Mouse (Mus musculus) limb, embryonic 12.5 days (tissue): Measurements from ENCODE around the gene Lrrc8d. TPM values are rescaled to one million over a fixed set of nuclear protein-coding genes. Genes with fewer than 3 reads are reported as not detected.
A peak's percentile ranks its signal among the peaks of the same experiment; 100 is the strongest.

ENCODE experiments used
- ATAC-seq: fragments of 200-750 bp; cut with Nextera tagmentation; 2 replicates; pipeline ENCODE4 v1.8.0; 2017; ENCODE audit warnings: low read depth, moderate TSS enrichment; ENCODE audit not compliant: insufficient number of reproducible peaks, insufficient read depth, low FRiP score, low TSS enrichment
- H3K27ac ChIP-seq: fragments of 300-500 bp; sonication (generic); 2 replicates; pipeline ENCODE4 v1.5.1; 2016; ENCODE audit warnings: mild to moderate bottlenecking, moderate library complexity
- H3K27me3 ChIP-seq: fragments of 300-500 bp; sonication (generic); 2 replicates; pipeline ENCODE4 v1.6.1; 2016; ENCODE audit warnings: mild to moderate bottlenecking, moderate library complexity
- H3K36me3 ChIP-seq: fragments of 300-500 bp; sonication (generic); 2 replicates; pipeline ENCODE4 v1.6.1; 2016; ENCODE audit warnings: mild to moderate bottlenecking, moderate library complexity
- H3K4me1 ChIP-seq: fragments of 300-500 bp; sonication (generic); replicated peaks from 2 replicates; pipeline ENCODE4 v1.6.1; 2016
- H3K4me2 ChIP-seq: fragments of 300-500 bp; sonication (generic); 2 replicates; pipeline ENCODE4 v1.6.1; 2016; ENCODE audit warnings: mild to moderate bottlenecking, moderate library complexity
- H3K4me3 ChIP-seq: fragments of 300-500 bp; sonication (generic); replicated peaks from 2 replicates; pipeline ENCODE4 v1.5.1; 2016; ENCODE audit warnings: mild to moderate bottlenecking
- H3K9ac ChIP-seq: fragments of 300-500 bp; sonication (generic); replicated peaks from 2 replicates; pipeline ENCODE4 v1.6.1; 2016; ENCODE audit warnings: mild to moderate bottlenecking, moderate library complexity
- H3K9me3 ChIP-seq: fragments of 300-500 bp; sonication (generic); 2 replicates; pipeline ENCODE4 v1.6.1; 2016; ENCODE audit warnings: mild to moderate bottlenecking, moderate library complexity
- WGBS: fragments of 180-500 bp; shearing (Covaris S2); methylation state at CpG from one replicate; pipeline ENCODE4 v1.1.7; 2016; 5-methylcytosine and 5-hydroxymethylcytosine counted together
- polyA plus RNA-seq: library from polyadenylated mRNA; unstranded; fragments of >200 nt; fragmentation: Nextera tagmentation; extraction: Ambion mirVana; gene quantifications from 2 replicates; pipeline ENCODE4 v1.2.1, GENCODE M21; 2016

Lrrc8d gene
- polyA plus RNA-seq, 1 experiment from 2014 or later = 22.9 TPM

- ATAC-seq = no peak
Measured at GRCm38 (mm10) chr5:105776368-105776767, 76.6 kb downstream of the Lrrc8d start.

GRCm38 (mm10) chr5:105776978-105777593, 77.3 kb downstream of the Lrrc8d start:
- Histone ChIP-seq H3K27ac (no peak overlapping the region), H3K4me2 (no peak overlapping the region)
- WGBS = 62% methylated on average over 12 of the region's 12 CpGs

More at GRCm38 (mm10) chr5:105776368-105776767, 76.6 kb downstream of the Lrrc8d start:
- Histone ChIP-seq H3K4me2 (no peak overlapping the region), H3K9ac (no peak overlapping the region), H3K9me3 (no peaks in the 10 kb centered on the region), H3K4me1 (peaks cover 10% of the 10 kb centered on the region), H3K27me3 (no peaks in the 10 kb centered on the region), H3K36me3 (no peaks in the 10 kb centered on the region), H3K27ac (no peak overlapping the region), H3K4me3 (no peak overlapping the region)
- WGBS = 65% methylated on average over 5 of the region's 5 CpGs

GRCm38 (mm10) chr5:105777645-105778044, 77.9 kb downstream of the Lrrc8d start:
- Histone ChIP-seq H3K9ac (no peak overlapping the region), H3K4me2 (no peak overlapping the region), H3K27ac (no peak overlapping the region), H3K27me3 (no peaks in the 10 kb centered on the region), H3K36me3 (no peaks in the 10 kb centered on the region), H3K9me3 (no peaks in the 10 kb centered on the region), H3K4me1 (peaks cover 10% of the 10 kb centered on the region), H3K4me3 (no peak overlapping the region)
- WGBS = 68% methylated on average over 8 of the region's 8 CpGs
- no peak for ATAC-seq

More at GRCm38 (mm10) chr5:105776978-105777593, 77.3 kb downstream of the Lrrc8d start:
- no peaks in the 10 kb centered on the region for H3K36me3 ChIP-seq
- no peak overlapping the region for H3K9ac ChIP-seq
- H3K9me3 ChIP-seq = no peaks in the 10 kb centered on the region
- no peak for ATAC-seq
- H3K4me1 ChIP-seq = peaks cover 10% of the 10 kb centered on the region
- H3K27me3 ChIP-seq = no peaks in the 10 kb centered on the region
- no peak overlapping the region for H3K4me3 ChIP-seq

DNA sequence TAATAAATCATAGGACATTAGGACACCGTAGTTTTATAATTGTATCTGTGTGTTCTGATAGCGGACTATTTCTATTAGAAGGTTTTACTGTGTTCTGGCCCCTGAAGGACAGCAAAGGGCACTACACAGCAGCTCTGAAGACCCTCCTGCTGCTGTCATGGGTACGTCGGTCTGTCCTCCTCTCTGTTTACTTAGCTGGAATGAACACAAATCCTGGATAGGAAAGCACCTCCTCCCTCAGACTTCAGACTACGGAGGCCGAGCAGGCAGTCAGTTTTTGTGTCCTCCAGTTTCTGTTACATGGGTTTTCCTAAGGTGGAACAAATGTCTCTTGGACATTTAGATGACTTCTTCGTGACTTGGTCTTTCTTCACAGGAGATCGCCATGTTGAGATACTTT, 78.4 kb downstream of the Lrrc8d start:
- no peak for ATAC-seq
- no peak overlapping the region for H3K9ac ChIP-seq
- WGBS = 85% methylated on average over 8 of the region's 8 CpGs

GRCm38 (mm10) chr5:105778723-105779122, 79.0 kb downstream of the Lrrc8d start:
- no peaks in the 10 kb centered on the region for H3K27me3 ChIP-seq
- no peak overlapping the region for H3K4me3 ChIP-seq
- ATAC-seq = no peak
- peaks cover 10% of the 10 kb centered on the region for H3K4me1 ChIP-seq
- WGBS = 51% methylated on average over 3 of the region's 3 CpGs
- no peak overlapping the region for H3K4me2 ChIP-seq
- H3K36me3 ChIP-seq = no peaks in the 10 kb centered on the region
- H3K9ac ChIP-seq = no peak overlapping the region
- no peak overlapping the region for H3K27ac ChIP-seq
- H3K9me3 ChIP-seq = no peaks in the 10 kb centered on the region

More for the DNA sequence above, 78.4 kb downstream of the Lrrc8d start:
- no peaks in the 10 kb centered on the region for H3K9me3 ChIP-seq
- H3K4me3 ChIP-seq = no peak overlapping the region
- H3K4me1 ChIP-seq = peaks cover 10% of the 10 kb centered on the region
- no peaks in the 10 kb centered on the region for H3K36me3 ChIP-seq
- H3K27ac ChIP-seq = no peak overlapping the region
- H3K27me3 ChIP-seq = no peaks in the 10 kb centered on the region
- no peak overlapping the region for H3K4me2 ChIP-seq

- ATAC-seq = no peak
- Histone ChIP-seq H3K4me3 (no peak overlapping the region), H3K9ac (no peak overlapping the region), H3K27ac (no peak overlapping the region), H3K9me3 (no peaks in the 10 kb centered on the region), H3K4me2 (no peak overlapping the region), H3K27me3 (no peaks in the 10 kb centered on the region), H3K36me3 (no peaks in the 10 kb centered on the region), H3K4me1 (peaks cover 10% of the 10 kb centered on the region)
- WGBS = 84% methylated on average over 5 of the region's 5 CpGs
Measured at GRCm38 (mm10) chr5:105779331-105779730, 79.6 kb downstream of the Lrrc8d start.

GRCm38 (mm10) chr5:105783848-105784247, 84.1 kb downstream of the Lrrc8d start:
- H3K9ac ChIP-seq = no peak overlapping the region
- H3K4me2 ChIP-seq = no peak overlapping the region
- peaks cover 29% of the 10 kb centered on the region for H3K4me1 ChIP-seq
- H3K9me3 ChIP-seq = no peaks in the 10 kb centered on the region
- H3K4me3 ChIP-seq = no peak overlapping the region
- ATAC-seq = no peak
- no peaks in the 10 kb centered on the region for H3K36me3 ChIP-seq
- 99% methylated on average over 13 of the region's 13 CpGs for WGBS
- H3K27me3 ChIP-seq = no peaks in the 10 kb centered on the region
- H3K27ac ChIP-seq = no peak overlapping the region

GRCm38 (mm10) chr5:105784724-105785123, 85.0 kb downstream of the Lrrc8d start:
- H3K27me3 ChIP-seq = no peaks in the 10 kb centered on the region
- no peaks in the 10 kb centered on the region for H3K9me3 ChIP-seq
- H3K36me3 ChIP-seq = no peaks in the 10 kb centered on the region
- WGBS = 63% methylated on average over 10 of the region's 10 CpGs
- H3K9ac ChIP-seq = no peak overlapping the region
- H3K4me2 ChIP-seq = no peak overlapping the region
- H3K27ac ChIP-seq = no peak overlapping the region
- no peak for ATAC-seq
- H3K4me1 ChIP-seq = peaks cover 31% of the 10 kb centered on the region
- H3K4me3 ChIP-seq = no peak overlapping the region

GRCm38 (mm10) chr5:105787577-105787976, 87.8 kb downstream of the Lrrc8d start:
- Histone ChIP-seq H3K27me3 (no peaks in the 10 kb centered on the region), H3K36me3 (no peaks in the 10 kb centered on the region), H3K4me2 (no peak overlapping the region), H3K9me3 (no peaks in the 10 kb centered on the region), H3K9ac (no peak overlapping the region), H3K4me3 (no peak overlapping the region), H3K4me1 (peaks cover 55% of the 10 kb centered on the region), H3K27ac (no peak overlapping the region)
- no peak for ATAC-seq
- 73% methylated on average over 10 of the region's 10 CpGs for WGBS

GRCm38 (mm10) chr5:105789801-105790200, 90.0 kb downstream of the Lrrc8d start:
- Histone ChIP-seq H3K9ac (peak overlapping the region; percentile 23; the same call in 1 of the 2 replicates), H3K27me3 (no peaks in the 10 kb centered on the region), H3K4me2 (no peak overlapping the region), H3K4me1 (peaks cover 65% of the 10 kb centered on the region), H3K4me3 (no peak overlapping the region), H3K9me3 (no peaks in the 10 kb centered on the region), H3K36me3 (no peaks in the 10 kb centered on the region), H3K27ac (0 out of 2 replicates have a peak overlapping the region, but pooled peaks have one; percentile 18)
- 83% methylated on average over 5 of the region's 5 CpGs for WGBS
- no peak for ATAC-seq

- H3K4me2 ChIP-seq = 0 out of 2 replicates have a peak overlapping the region, but pooled peaks have one; percentile 5
- H3K27ac ChIP-seq = 0 out of 2 replicates have a peak overlapping the region, but pooled peaks have one; percentile 25
- no peaks in the 10 kb centered on the region for H3K27me3 ChIP-seq
- H3K9me3 ChIP-seq = no peaks in the 10 kb centered on the region
- H3K4me1 ChIP-seq = peaks cover 44% of the 10 kb centered on the region
- no peaks in the 10 kb centered on the region for H3K36me3 ChIP-seq
- no peak overlapping the region for H3K9ac ChIP-seq
- 40% methylated on average over 8 of the region's 8 CpGs for WGBS
- H3K4me3 ChIP-seq = no peak overlapping the region
- no peak for ATAC-seq
Measured at GRCm38 (mm10) chr5:105792331-105792801, 92.6 kb downstream of the Lrrc8d start.
